Mouse (Mus musculus) megakaryocyte, embryonic 14.5 days (primary cell): ENCODE results near the gene Trim17. TPM values are rescaled to one million over a fixed set of nuclear protein-coding genes. Genes with fewer than 3 reads are reported as not detected.

Experiments used
- H3K27me3 ChIP-seq: replicated peaks from 2 replicates; pipeline ENCODE3; 2012; ENCODE audit warnings: inconsistent platforms
- H3K36me3 ChIP-seq: replicated peaks from 2 replicates; pipeline ENCODE3; 2012; ENCODE audit warnings: low read length, inconsistent platforms, mixed read lengths
- H3K4me1 ChIP-seq: 2 replicates; pipeline ENCODE4 v1.6.1; 2012; ENCODE audit warnings: inconsistent platforms
- H3K4me3 ChIP-seq: replicated peaks from 2 replicates; pipeline ENCODE3; 2012; ENCODE audit warnings: moderate library complexity, mild to moderate bottlenecking, inconsistent platforms
- H3K9me3 ChIP-seq: 2 replicates; pipeline ENCODE4 v1.6.1; 2012; ENCODE audit warnings: inconsistent platforms
- FLI1 ChIP-seq: IDR thresholded peaks from 2 replicates; pipeline ENCODE4 v1.6.1; 2012; ENCODE audit warnings: low read length, inconsistent platforms, mixed read lengths
- GATA1 ChIP-seq: IDR thresholded peaks from 3 replicates; pipeline ENCODE4 v1.6.1; 2012; ENCODE audit warnings: mixed read lengths, low read length, inconsistent platforms, borderline replicate concordance
- polyA plus RNA-seq: library from polyadenylated mRNA; stranded (reverse); fragments of >175 nt; gene quantifications from 2 replicates; pipeline ENCODE4 v1.2.3, GENCODE M21; 2012; ENCODE audit warnings: low replicate concordance; ENCODE audit not compliant: insufficient read depth

Gene Trim17
- polyA plus RNA-seq, 1 experiment, result 13.8 TPM

DNA sequence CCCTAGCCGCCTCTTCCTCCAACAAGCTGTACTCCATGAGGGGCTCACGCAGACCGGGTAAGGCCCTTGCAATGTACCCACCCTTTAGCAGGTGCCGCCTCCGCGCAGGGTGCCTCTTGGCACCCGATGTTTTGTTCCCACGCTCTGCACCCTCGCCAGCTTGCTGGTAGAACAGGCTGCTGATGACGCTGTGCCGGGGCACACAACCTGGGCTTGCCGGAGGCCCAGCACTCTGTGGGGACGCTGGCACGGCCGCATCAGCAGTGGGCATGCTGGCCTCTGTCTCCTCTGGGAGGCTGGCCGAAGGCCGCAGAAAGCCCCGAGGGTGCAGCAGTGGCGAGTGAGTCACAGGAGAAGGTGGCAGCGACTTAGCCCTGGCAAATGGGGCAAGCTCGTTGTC is 46.1 kb downstream of the Trim17 start:
- no peak for TF ChIP-seq GATA1
- no peak for TF ChIP-seq FLI1
- H3K9me3 ChIP-seq, result no peaks in the 10 kb centered on the region
- peaks cover 53% of the 10 kb centered on the region for H3K4me1 ChIP-seq
- H3K4me3 ChIP-seq, result no peak overlapping the region
- H3K36me3 ChIP-seq, result peaks cover 17% of the 10 kb centered on the region
- H3K27me3 ChIP-seq, result peaks cover 31% of the 10 kb centered on the region

- no peak overlapping the region for H3K4me3 ChIP-seq
- peaks cover 42% of the 10 kb centered on the region for H3K27me3 ChIP-seq
- H3K36me3 ChIP-seq, result peaks cover 7% of the 10 kb centered on the region
- H3K4me1 ChIP-seq, result peaks cover 34% of the 10 kb centered on the region
- H3K9me3 ChIP-seq, result no peaks in the 10 kb centered on the region
- TF ChIP-seq GATA1 (no peak), FLI1 (no peak)
These were observed 48.0 kb downstream of the Trim17 start for GRCm38 (mm10) chr11:59002327-59003079.

GRCm38 (mm10) chr11:59015052-59015451 is 60.6 kb downstream of the Trim17 start:
- Histone ChIP-seq H3K27me3 (peaks cover 93% of the 10 kb centered on the region), H3K36me3 (no peaks in the 10 kb centered on the region), H3K4me1 (peaks cover 8% of the 10 kb centered on the region), H3K4me3 (peak overlapping the region; percentile 57), H3K9me3 (no peaks in the 10 kb centered on the region)
- TF ChIP-seq GATA1 (no peak), FLI1 (no peak)

Other genes starting within 250 kb of the Trim17 start
- not detected in 2 replicates for gene Olfr318, start 230.7 kb upstream of the Trim17 start, polyA plus RNA-seq
- not detected in 2 replicates for gene Olfr317, start 215.5 kb upstream of the Trim17 start, polyA plus RNA-seq
- gene Olfr316, start 202.0 kb upstream of the Trim17 start, polyA plus RNA-seq, result not detected in 2 replicates
- gene Olfr315, start 181.5 kb upstream of the Trim17 start, polyA plus RNA-seq, result not detected in 2 replicates
- gene Olfr314, start 171.7 kb upstream of the Trim17 start, polyA plus RNA-seq, result 3.7 TPM in 1 of 2 replicates, not detected in the other
- not detected in 2 replicates for gene Fam183b, start 152.7 kb upstream of the Trim17 start, polyA plus RNA-seq
- not detected in 2 replicates for gene Olfr313, start 139.7 kb upstream of the Trim17 start, polyA plus RNA-seq
- gene Olfr312, start 125.4 kb upstream of the Trim17 start, polyA plus RNA-seq, result not detected in 2 replicates
- not detected in 2 replicates for gene Olfr311, start 115.4 kb upstream of the Trim17 start, polyA plus RNA-seq
- not detected in 2 replicates for gene Gm12258, start 107.5 kb upstream of the Trim17 start, polyA plus RNA-seq
- 0.32 TPM in 1 of 2 replicates, not detected in the other for gene 2810021J22Rik, start 87.5 kb upstream of the Trim17 start, polyA plus RNA-seq
- 0.11 TPM in 1 of 2 replicates, not detected in the other for gene Zfp39, start 50.5 kb upstream of the Trim17 start, polyA plus RNA-seq
- gene Btnl10, start 36.8 kb upstream of the Trim17 start, polyA plus RNA-seq, result not detected in 2 replicates
- 271 and 450 TPM in 2 replicates for gene Rnf187, start 15.8 kb upstream of the Trim17 start, polyA plus RNA-seq
- gene Hist3h2ba, start 5.8 kb upstream of the Trim17 start, polyA plus RNA-seq, result 5.3 and 6.7 TPM in 2 replicates
- 16.9 TPM in 1 of 2 replicates, not detected in the other for gene Hist3h2a, start within 50 bp of the Trim17 start, polyA plus RNA-seq
- gene Trim11, start 23.4 kb downstream of the Trim17 start, polyA plus RNA-seq, result 12.8 and 20.1 TPM in 2 replicates
- gene Obscn, start 181.7 kb downstream of the Trim17 start, polyA plus RNA-seq, result 9.6 and 10.4 TPM in 2 replicates
- gene Iba57, start 209.1 kb downstream of the Trim17 start, polyA plus RNA-seq, result 2.5 TPM in 1 of 2 replicates, not detected in the other
- 0.03 TPM in 1 of 2 replicates, not detected in the other for gene Gjc2, start 228.5 kb downstream of the Trim17 start, polyA plus RNA-seq
- gene Guk1, start 237.5 kb downstream of the Trim17 start, polyA plus RNA-seq, result 19.3 TPM in 1 of 2 replicates, not detected in the other
- gene Mrpl55, start 247.8 kb downstream of the Trim17 start, polyA plus RNA-seq, result 22.0 and 34.5 TPM in 2 replicates